Mouse (Mus musculus) MEL (cell line): ENCODE measurements around the gene Tpm1. TPM values are rescaled to one million over a fixed set of nuclear protein-coding genes. Genes with fewer than 3 reads are reported as not detected.

Source experiments
- DNase-seq: peaks from one replicate; pipeline ENCODE4 v3.0.0; 2011; ENCODE audit warnings: low read depth, low spot score
- H3K27ac ChIP-seq: 2 replicates; pipeline ENCODE4 v1.5.1; 2012; ENCODE audit warnings: low read depth, mild to moderate bottlenecking, control low read depth, low read length, moderate library complexity; ENCODE audit not compliant: control insufficient read depth
- H3K27me3 ChIP-seq, 2 experiments: fragments of 150-350 bp in 1 of 2; sonication (generic) in 1 of 2; 2 replicates each; pipeline ENCODE4 v1.6.1; 2012; ENCODE audit warnings: low read length in 2 of 2, mild to moderate bottlenecking in 2 of 2, improper control_type of control experiment in 1 of 2, moderate library complexity in 1 of 2; ENCODE audit not compliant: insufficient read depth in 2 of 2, control insufficient read depth in 1 of 2
- H3K36me3 ChIP-seq, 2 experiments: 2 replicates each; pipeline ENCODE4 v1.6.1; 2012 to 2014; ENCODE audit warnings: low read length in 2 of 2, improper control_type of control experiment in 1 of 2, inconsistent platforms in 1 of 2, mild to moderate bottlenecking in 1 of 2; ENCODE audit not compliant: insufficient read depth in 2 of 2, control insufficient read depth in 1 of 2
- H3K4me1 ChIP-seq, 2 experiments: fragments of 150-350 bp in 1 of 2; sonication (generic) in 1 of 2; 2 replicates each; pipeline ENCODE4 v1.6.1; 2012; ENCODE audit warnings: low read length in 2 of 2, improper control_type of control experiment in 1 of 2, mild to moderate bottlenecking in 1 of 2; ENCODE audit not compliant: insufficient read depth in 2 of 2, control insufficient read depth in 1 of 2
- H3K4me3 ChIP-seq, 2 experiments: fragments of 150-350 bp in 1 of 2; sonication (generic) in 1 of 2; 2 replicates each; pipeline ENCODE4 v1.5.1; 2012; ENCODE audit warnings: low read depth in 2 of 2, low read length in 2 of 2, mild to moderate bottlenecking in 2 of 2, moderate library complexity in 2 of 2, control low read depth in 1 of 2, improper control_type of control experiment in 1 of 2; ENCODE audit not compliant: control insufficient read depth in 1 of 2, insufficient read depth in 1 of 2
- H3K79me2 ChIP-seq: 2 replicates; pipeline ENCODE4 v1.6.1; 2012; ENCODE audit warnings: mild to moderate bottlenecking, low read length, moderate library complexity; ENCODE audit not compliant: control insufficient read depth, poor library complexity, insufficient read depth
- H3K9ac ChIP-seq: 2 replicates; pipeline ENCODE4 v1.6.1; 2012; ENCODE audit warnings: low read depth, mild to moderate bottlenecking, control low read depth, low read length, moderate library complexity; ENCODE audit not compliant: control insufficient read depth, poor library complexity, severe bottlenecking
- H3K9me3 ChIP-seq: fragments of 150-350 bp; sonication (generic); replicated peaks from 2 replicates; pipeline ENCODE4 v1.6.1; 2012; ENCODE audit warnings: mild to moderate bottlenecking, low read length, improper control_type of control experiment, moderate library complexity; ENCODE audit not compliant: insufficient read depth
- BHLHE40 ChIP-seq: IDR thresholded peaks from 2 replicates; pipeline ENCODE4 v1.6.1; 2012; ENCODE audit warnings: low read depth, mild to moderate bottlenecking, inconsistent platforms, low read length, improper control_type of control experiment, borderline replicate concordance
- CHD1 ChIP-seq: IDR thresholded peaks from 2 replicates; pipeline ENCODE4 v1.6.1; 2012; ENCODE audit warnings: low read depth, mild to moderate bottlenecking, inconsistent platforms, low read length, improper control_type of control experiment
- ETS1 ChIP-seq: IDR thresholded peaks from 2 replicates; pipeline ENCODE4 v1.6.1; 2012; ENCODE audit warnings: low read depth, mild to moderate bottlenecking, inconsistent platforms, low read length, improper control_type of control experiment, moderate library complexity
- GABPA ChIP-seq: IDR thresholded peaks from 2 replicates; pipeline ENCODE4 v1.6.1; 2012; ENCODE audit warnings: low read depth, mild to moderate bottlenecking, inconsistent platforms, low read length, improper control_type of control experiment, moderate library complexity
- MAX ChIP-seq: IDR thresholded peaks from 2 replicates; pipeline ENCODE4 v1.6.1; 2011; ENCODE audit warnings: low read length, improper control_type of control experiment
- MAZ ChIP-seq: IDR thresholded peaks from 2 replicates; pipeline ENCODE4 v1.6.1; 2012; ENCODE audit warnings: low read depth, mild to moderate bottlenecking, inconsistent platforms, low read length, improper control_type of control experiment
- MEF2A ChIP-seq: IDR thresholded peaks from 2 replicates; pipeline ENCODE4 v1.6.1; 2014; ENCODE audit warnings: low read depth, mild to moderate bottlenecking, inconsistent platforms, low read length, improper control_type of control experiment; ENCODE audit not compliant: poor library complexity, insufficient replicate concordance, severe bottlenecking; ENCODE audit errors: extremely low read depth
- MXI1 ChIP-seq: IDR thresholded peaks from 2 replicates; pipeline ENCODE4 v1.6.1; 2011; ENCODE audit warnings: mild to moderate bottlenecking, low read depth, low read length, improper control_type of control experiment
- MYB ChIP-seq: IDR thresholded peaks from 2 replicates; pipeline ENCODE4 v1.6.1; 2011; ENCODE audit warnings: mild to moderate bottlenecking, low read depth, low read length, improper control_type of control experiment
- POLR2AphosphoS2 ChIP-seq: IDR thresholded peaks from 2 replicates; pipeline ENCODE4 v1.6.1; 2011; ENCODE audit warnings: low read length, improper control_type of control experiment
- RAD21 ChIP-seq: IDR thresholded peaks from 2 replicates; pipeline ENCODE4 v1.6.1; 2011; ENCODE audit warnings: mild to moderate bottlenecking, low read depth, low read length, improper control_type of control experiment
- RCOR1 ChIP-seq: IDR thresholded peaks from 2 replicates; pipeline ENCODE4 v1.6.1; 2012; ENCODE audit warnings: low read depth, mild to moderate bottlenecking, inconsistent platforms, low read length, improper control_type of control experiment
- TBP ChIP-seq: IDR thresholded peaks from 2 replicates; pipeline ENCODE4 v1.8.0; 2011; ENCODE audit warnings: low read depth, low read length, improper control_type of control experiment
- USF2 ChIP-seq, 2 experiments: IDR thresholded peaks; 2 replicates each; pipeline ENCODE4 v1.6.1; 2011 to 2012; ENCODE audit warnings: improper control_type of control experiment in 2 of 2, low read length in 2 of 2, borderline replicate concordance in 1 of 2, inconsistent platforms in 1 of 2, low read depth in 1 of 2, mild to moderate bottlenecking in 1 of 2; ENCODE audit not compliant: insufficient read depth in 1 of 2
- ZNF384 ChIP-seq: IDR thresholded peaks from 2 replicates; pipeline ENCODE4 v1.6.1; 2012; ENCODE audit warnings: low read depth, mild to moderate bottlenecking, inconsistent platforms, low read length, improper control_type of control experiment
- polyA plus RNA-seq, 2 experiments: library from polyadenylated mRNA; stranded (reverse) in 1 of 2; unstranded in 1 of 2; fragments of >175 nt in 1 of 2; fragments of >200 nt in 1 of 2; gene quantifications; 2 replicates each; pipeline versions ENCODE4 v1.2.1 to v1.2.4; 2012; ENCODE audit warnings: low replicate concordance in 2 of 2, low read depth in 1 of 2; ENCODE audit not compliant: insufficient read length in 2 of 2, insufficient read depth in 1 of 2, missing spikeins in 1 of 2
- total RNA-seq: library from RNA; depleted of rRNA; stranded (reverse); fragments of 300-350 nt; gene quantifications from 2 replicates; pipeline ENCODE4 v1.2.3, GENCODE M21; 2012

Gene Tpm1
- total and polyA plus RNA-seq, 3 experiments: 38.2 to 113 TPM; not detected in 1

DNA sequence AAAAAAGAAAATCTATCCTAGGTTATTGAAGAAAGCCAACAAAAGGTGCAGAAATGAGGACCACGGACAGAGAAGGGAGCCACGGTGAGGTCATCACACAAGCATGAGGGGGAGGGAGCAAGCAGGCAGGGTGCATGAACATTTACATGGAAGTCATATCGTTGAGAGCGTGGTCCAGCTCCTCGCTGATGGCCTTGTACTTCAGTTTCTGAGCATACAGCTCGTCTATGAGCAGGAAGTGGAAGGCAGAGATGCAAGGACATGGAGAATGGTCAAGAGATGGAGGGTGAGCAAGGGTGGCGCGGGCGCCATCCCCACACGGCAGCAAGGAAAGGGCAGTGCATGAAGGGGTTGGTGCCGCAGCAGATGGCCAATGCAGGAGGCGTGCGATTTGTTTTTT is 19.7 kb downstream of the Tpm1 start (continued):
- no peak for TF ChIP-seq GABPA
- TF ChIP-seq POLR2AphosphoS2: no peak
- TF ChIP-seq MEF2A: no peak

- Histone ChIP-seq H3K27ac (no peak overlapping the region), H3K4me1 (peaks cover 2 to 21% of the 10 kb centered on the region in 2 experiments; a peak in 3 of 4 replicates), H3K27me3 (no peaks in the 10 kb centered on the region), H3K36me3 (peaks cover 2 to 19% of the 10 kb centered on the region in 2 experiments)
- DNase-seq: no peak
- TF ChIP-seq MEF2A: no peak
- no peak for TF ChIP-seq MYB
- no peak for TF ChIP-seq MXI1
- TF ChIP-seq BHLHE40: no peak
- TF ChIP-seq USF2 (IDR thresholded peaks at IDR 0.05; ENCODE audit: borderline replicate concordance in 1 of 2, insufficient read depth in 1 of 2, low read depth in 1 of 2, low read length in 2 of 2): no peak
- no peak for TF ChIP-seq ETS1
- TF ChIP-seq CHD1: no peak
- TF ChIP-seq MAX: no peak
- no peak for TF ChIP-seq RAD21
- no peak for TF ChIP-seq ZNF384
- TF ChIP-seq TBP: no peak
- TF ChIP-seq, all 39 proteins: peak for 0
- no peaks in the 10 kb centered on the region for H3K9me3 ChIP-seq
- H3K4me3 ChIP-seq: no peak overlapping the region
- no peaks in the 10 kb centered on the region for H3K79me2 ChIP-seq
- H3K9ac ChIP-seq: no peak overlapping the region
Measured at GRCm38 (mm10) chr9:67028929-67029328, 20.3 kb downstream of the Tpm1 start.

DNA sequence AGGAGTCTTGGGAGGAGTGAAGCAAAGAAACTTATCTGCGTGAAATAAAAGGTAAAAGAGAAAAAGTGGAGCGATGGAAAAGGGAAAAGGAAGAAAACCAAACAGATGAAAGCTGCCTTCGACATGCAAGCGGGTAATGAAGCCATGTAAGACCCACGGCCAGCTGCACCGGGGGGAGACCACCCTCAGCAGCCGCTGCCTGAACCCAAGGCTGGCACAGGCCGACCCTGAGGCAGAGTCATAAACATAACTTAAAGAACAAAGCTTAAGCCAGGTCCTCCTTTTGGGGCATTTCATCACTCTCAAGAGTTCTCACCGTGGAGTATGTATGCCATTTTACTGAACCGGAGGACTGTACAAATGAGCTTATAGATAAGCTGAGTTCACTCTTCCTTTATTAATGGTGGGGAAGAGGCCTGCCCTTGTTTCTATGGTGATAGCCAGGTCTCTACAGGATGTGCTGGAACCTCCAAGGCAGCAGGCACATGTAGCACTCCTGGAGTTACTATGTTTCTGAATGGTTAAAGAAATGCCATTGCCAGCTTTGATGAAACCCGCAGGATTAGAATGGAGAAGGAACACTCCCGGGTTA is 21.0 kb downstream of the Tpm1 start:
- no peaks in the 10 kb centered on the region for H3K9me3 ChIP-seq
- no peaks in the 10 kb centered on the region for H3K27me3 ChIP-seq
- peaks cover 2 to 21% of the 10 kb centered on the region in 2 experiments for H3K36me3 ChIP-seq
- no peaks in the 10 kb centered on the region for H3K79me2 ChIP-seq
- DNase-seq: no peak
- no peak overlapping the region for H3K9ac ChIP-seq
- H3K4me3 ChIP-seq: no peak overlapping the region
- TF ChIP-seq BHLHE40 (no peak), RCOR1 (no peak), MAZ (no peak), MAX (no peak)
- no peak overlapping the region for H3K27ac ChIP-seq
- peaks cover 2 to 21% of the 10 kb centered on the region in 2 experiments; a peak in 3 of 4 replicates for H3K4me1 ChIP-seq
